Mouse (Mus musculus) CD4-positive helper T cell, adult 2 months (primary cell): ENCODE results near the gene She.
A peak's percentile ranks its signal among the peaks of the same experiment; 100 is the strongest.
"Not testable (repeated sequence)": the region's sequence is repeated elsewhere in the genome, so short reads cannot be mapped to it uniquely, and the experiment has no call there.

Experiments
- DNase-seq: peaks from one replicate; pipeline ENCODE4 v3.0.0-alpha.2; 2012; ENCODE audit warnings: low read depth, missing footprints, low spot score

The She gene

DNA sequence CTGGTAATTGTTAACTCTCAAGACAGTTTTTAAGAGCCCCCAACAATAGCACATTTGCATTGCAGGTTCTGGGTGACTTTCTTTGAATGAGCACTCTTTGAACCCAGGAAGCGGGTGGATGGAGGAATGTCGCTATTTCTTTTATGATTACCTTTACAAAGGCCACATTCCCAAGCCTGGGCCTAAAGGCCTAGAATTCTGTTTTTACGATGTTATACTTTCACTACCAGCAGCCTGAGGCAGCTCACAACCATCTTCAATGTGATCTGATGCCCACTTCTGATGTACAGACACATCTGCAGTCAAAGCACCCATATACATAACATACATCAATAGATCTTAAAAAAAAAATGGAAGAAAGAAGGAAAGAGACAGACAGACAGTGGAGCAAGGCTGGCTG lies 32.1 kb downstream of the She start:
- DNase-seq: not testable (repeated sequence)

- peak; percentile 88 for DNase-seq
Observed at GRCm38 (mm10) chr3:89863716-89864509, 32.7 kb downstream of the She start.

DNA sequence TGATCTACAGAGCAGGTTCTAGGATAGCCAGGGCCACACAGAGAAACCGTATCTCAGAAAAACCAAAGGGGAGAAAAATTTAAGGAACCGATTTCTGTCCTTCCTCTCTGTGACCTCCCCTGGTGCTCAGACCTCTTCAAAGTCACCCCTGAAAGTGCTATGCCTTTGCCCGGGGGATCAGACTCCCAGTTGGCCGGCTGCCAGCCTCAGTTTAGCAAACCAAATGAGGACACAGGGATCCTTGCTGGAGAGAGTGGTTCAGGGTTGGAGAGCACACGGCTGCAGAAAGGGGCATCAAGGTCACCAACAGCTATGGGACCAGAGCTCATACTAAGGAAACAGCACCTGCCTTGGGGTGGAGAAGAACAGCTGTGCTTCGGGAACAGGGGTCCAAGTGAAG lies 33.9 kb downstream of the She start:
- no peak for DNase-seq

GRCm38 (mm10) chr3:89865764-89866163 lies 34.6 kb downstream of the She start:
- DNase-seq: no peak

DNA sequence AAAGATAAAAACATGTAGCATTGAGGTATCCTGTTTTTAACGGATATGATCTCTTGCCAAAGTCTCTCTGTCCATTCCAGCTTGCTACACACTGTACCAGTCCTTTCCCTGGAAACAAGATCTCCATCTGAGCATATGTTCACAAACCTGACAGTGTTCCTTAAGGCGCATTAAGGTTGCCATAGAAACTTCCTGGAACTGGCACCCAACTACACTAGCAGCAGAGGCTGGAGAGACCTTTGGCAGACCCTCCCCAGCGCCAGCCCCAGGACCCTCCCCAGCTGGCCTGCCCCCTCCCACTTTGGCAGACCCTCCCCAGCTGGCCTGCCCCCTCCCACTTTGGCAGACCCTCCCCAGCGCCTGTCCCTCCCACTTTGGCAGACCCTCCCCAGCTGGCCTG lies 36.5 kb downstream of the She start:
- DNase-seq: no peak

DNA sequence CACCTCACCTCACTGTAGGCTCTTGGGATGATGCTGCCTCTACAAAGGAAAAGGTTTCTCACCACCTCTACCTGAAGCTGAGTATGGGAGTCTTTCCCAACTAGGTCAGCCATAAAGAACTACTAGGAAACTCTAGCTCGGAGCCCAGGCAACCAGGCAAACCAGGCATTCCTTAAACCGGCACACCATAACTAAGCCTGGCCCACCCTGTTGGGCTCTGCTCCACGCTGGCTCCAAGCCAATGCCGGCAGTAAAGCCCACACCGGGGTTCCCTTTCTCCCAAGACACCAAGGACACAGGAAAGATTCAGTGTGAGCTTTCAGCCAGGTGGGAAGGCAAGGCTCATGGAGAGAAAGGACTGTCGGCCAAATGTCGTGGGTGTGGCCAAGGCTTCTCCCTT lies 37.2 kb downstream of the She start:
- DNase-seq: no peak

- DNase-seq: peak; percentile 65
Observed at GRCm38 (mm10) chr3:89868956-89869355, 37.8 kb downstream of the She start.

- peak; percentile 85 for DNase-seq
Observed at GRCm38 (mm10) chr3:89869556-89869955, 38.4 kb downstream of the She start.

DNA sequence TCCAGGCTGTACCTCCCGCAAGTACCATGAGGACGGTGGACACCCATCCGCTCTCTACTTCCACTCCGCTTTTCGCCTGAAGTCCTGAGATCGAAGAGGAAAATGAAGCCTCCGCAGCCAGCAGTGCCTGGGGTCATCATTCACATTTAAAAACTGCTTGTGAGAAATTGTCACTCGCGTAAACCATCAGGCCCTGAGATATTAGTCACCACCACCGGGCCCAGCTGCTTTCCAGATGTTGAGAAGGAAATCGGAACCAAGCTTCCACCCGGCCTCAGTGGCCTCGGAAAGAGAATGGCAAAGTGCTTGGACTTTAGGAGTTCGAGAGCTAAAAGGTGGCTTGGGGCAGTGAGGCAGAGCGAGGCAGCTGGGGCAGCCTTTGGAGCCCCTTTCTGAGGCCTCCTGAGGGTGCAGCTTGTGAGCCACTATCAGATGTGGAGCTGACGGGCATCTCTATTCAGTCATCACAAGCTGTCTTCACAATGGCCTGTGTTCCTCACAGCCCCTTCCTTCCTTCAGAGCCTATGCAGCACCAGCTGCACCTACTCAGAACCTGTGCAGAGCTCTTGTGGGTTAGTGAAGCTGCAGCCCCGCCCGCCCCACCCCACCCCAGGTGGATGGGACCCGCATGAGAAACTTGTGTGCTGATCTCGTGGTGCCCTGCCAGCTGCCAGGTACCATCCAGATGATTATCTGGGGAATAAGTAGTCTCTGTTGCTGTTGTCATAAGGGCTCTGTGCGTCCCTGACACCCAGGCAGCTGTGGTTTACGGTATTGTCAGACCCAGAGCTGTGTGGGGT lies 39.5 kb downstream of the She start:
- peak; percentile 88 for DNase-seq

GRCm38 (mm10) chr3:89871339-89871914 lies 40.3 kb downstream of the She start:
- no peak for DNase-seq

DNA sequence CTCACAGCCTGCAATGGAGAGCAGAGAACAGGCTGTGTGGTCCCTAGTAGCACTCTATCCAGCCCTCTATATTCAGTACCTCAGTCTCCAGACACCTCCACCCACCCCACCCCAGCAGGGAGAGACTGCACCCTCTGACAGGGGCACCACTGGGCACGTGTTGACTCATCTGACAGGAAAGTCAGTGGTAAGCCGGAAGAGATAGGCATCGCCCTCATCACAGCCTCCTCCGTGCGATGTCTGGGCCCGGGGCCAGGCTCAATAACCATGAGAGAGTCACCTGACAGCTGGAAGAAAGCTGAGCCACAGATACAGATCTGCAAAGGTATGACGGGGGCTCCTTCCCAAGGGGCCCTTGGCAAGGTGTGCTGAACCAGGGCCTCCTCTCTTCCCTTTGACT lies 41.0 kb downstream of the She start:
- DNase-seq: peak; percentile 97

GRCm38 (mm10) chr3:89872684-89873083 lies 41.5 kb downstream of the She start:
- DNase-seq: no peak

DNA sequence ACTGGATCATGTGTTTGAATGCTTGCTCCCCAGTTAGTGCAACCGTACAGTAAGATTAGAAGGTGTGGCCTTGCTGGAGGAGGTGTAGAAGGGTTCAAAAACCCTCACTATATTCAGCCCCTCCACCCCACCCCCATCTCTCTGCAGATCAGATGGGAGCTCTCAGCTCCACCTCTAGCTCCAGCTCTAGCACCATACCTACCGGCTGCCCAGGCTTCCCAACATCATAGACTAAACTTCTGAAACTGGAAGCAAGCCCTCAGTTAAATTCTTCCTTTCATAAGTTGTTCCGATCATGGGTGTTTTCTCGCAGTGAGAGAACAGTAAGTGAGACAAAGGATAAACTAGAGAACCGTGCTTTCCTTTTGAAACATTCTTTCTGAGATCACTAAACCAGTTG lies 42.9 kb downstream of the She start:
- peak; percentile 45 for DNase-seq

GRCm38 (mm10) chr3:89875021-89875420 lies 43.9 kb downstream of the She start:
- DNase-seq: peak; percentile 46

DNA sequence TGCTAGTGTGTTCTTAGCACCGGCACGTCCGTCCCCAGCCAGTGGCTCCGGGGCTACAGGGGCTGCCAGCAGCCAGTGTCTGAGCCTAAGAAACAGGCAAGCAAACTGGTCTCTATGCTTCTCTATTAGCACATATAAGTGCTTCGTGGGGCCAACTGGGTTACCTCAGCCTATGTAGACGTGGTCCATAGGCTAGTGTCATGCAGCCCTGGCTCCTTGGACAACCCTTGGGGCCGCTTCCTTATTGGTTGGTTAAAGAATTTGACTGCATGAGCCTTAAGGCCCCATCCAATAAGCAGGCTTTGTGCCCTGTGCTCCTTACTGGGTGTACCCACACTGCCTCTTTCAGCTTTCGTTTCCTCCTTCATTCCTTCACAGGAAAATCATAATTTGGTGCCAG lies 44.6 kb downstream of the She start:
- DNase-seq: no peak

- peak; percentile 60 for DNase-seq
Observed at GRCm38 (mm10) chr3:89876469-89876868, 45.3 kb downstream of the She start.

DNA sequence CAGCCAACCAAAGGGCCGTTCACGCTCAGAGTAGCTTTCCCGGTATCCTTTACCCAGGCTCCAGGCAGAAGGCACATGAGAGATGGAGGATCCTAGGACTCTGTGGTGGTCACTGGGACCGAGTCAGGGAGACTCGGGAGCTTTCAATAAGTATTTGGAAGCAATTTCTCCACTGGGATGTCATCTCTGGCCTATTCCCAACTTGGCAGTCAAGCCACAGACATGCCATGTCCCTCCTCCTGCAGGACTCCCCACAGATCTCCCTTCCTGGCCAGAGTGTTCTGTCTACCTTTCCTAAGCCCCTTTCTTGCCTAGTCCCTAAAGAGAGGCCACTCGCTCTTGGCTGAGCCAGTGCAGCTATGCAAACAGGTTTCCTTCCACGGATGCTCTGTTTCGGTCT lies 46.0 kb downstream of the She start:
- DNase-seq: no peak

DNA sequence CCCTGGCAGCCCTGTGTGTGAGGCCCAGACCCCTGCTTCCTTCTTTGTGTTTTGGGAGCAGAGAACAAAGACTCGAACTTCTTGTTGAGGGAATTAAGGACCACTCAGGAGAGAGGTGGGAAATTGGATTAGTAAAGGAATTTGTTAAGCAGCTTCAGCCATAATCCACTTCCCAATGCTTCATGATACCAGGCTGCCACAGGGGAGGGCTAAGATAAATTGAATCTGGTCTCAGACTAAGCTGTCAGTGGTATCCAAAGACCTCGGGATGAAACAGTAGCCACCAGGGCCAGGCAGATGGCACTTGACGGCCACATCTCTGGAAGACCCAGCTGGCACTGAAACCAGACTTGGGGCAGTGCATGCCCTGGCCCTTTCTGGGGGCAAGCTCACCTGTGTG lies 47.3 kb downstream of the She start:
- no peak for DNase-seq

DNA sequence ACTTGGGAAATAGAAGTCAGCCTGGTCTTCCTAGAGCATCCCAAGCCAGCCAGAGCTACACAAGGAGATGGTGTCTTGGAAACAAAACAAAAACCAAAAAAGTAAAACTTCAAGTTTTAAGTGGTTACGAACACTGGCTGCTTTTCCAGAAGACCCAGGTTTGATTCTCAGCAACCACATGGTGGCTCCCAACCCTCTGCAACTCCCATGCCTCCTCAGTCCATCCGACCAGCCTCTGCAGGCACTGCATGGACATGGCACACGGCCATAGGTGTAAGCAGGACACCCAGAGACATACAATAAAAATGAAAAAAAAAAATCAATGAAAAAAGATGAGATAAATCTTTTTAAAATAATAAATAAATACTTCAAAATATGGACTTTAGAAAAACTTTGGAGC lies 48.2 kb downstream of the She start:
- DNase-seq: no peak

- peak; percentile 58 for DNase-seq
Observed at GRCm38 (mm10) chr3:89880036-89880851, 49.1 kb downstream of the She start.

- no peak for DNase-seq
Observed at GRCm38 (mm10) chr3:89882556-89883181, 51.5 kb downstream of the She start.
